Mouse (Mus musculus) embryonic facial prominence, embryonic 11.5 days (tissue): ENCODE results near the gene Gm10961. TPM values are rescaled to one million over a fixed set of nuclear protein-coding genes. Genes with fewer than 3 reads are reported as not detected.

Source experiments
- ATAC-seq: fragments of 200-750 bp; cut with Nextera tagmentation; replicated peaks from 2 replicates; pipeline ENCODE4 v1.8.0; 2017; ENCODE audit warnings: low read depth; ENCODE audit not compliant: insufficient number of reproducible peaks, low FRiP score, low TSS enrichment
- DNase-seq: peaks from one replicate; pipeline ENCODE4 v3.0.0-alpha.2; 2015; ENCODE audit warnings: low spot score
- H3K27ac ChIP-seq: fragments of 300-500 bp; sonication (generic); replicated peaks from 2 replicates; pipeline ENCODE4 v1.5.1; 2014; ENCODE audit warnings: mild to moderate bottlenecking, low read depth, low read length, control low read depth
- H3K27me3 ChIP-seq: fragments of 300-500 bp; sonication (generic); 2 replicates; pipeline ENCODE4 v1.6.1; 2014; ENCODE audit warnings: mild to moderate bottlenecking, low read length, moderate library complexity, mixed read lengths; ENCODE audit not compliant: control insufficient read depth, insufficient read depth
- H3K36me3 ChIP-seq: fragments of 300-500 bp; sonication (generic); replicated peaks from 2 replicates; pipeline ENCODE4 v1.6.1; 2014; ENCODE audit warnings: low read depth, mild to moderate bottlenecking, low read length, moderate library complexity, mixed read lengths; ENCODE audit not compliant: control insufficient read depth, insufficient read depth
- H3K4me1 ChIP-seq: fragments of 300-500 bp; sonication (generic); 2 replicates; pipeline ENCODE4 v1.6.1; 2014; ENCODE audit warnings: low read length, mixed read lengths; ENCODE audit not compliant: control insufficient read depth, insufficient read depth
- H3K4me2 ChIP-seq: fragments of 300-500 bp; sonication (generic); 2 replicates; pipeline ENCODE4 v1.6.1; 2014; ENCODE audit warnings: low read depth, mild to moderate bottlenecking, control low read depth, low read length, moderate library complexity
- H3K4me3 ChIP-seq: fragments of 300-500 bp; sonication (generic); 2 replicates; pipeline ENCODE4 v1.5.1; 2014; ENCODE audit warnings: low read depth, low read length, control low read depth
- H3K9ac ChIP-seq: fragments of 300-500 bp; sonication (generic); replicated peaks from 2 replicates; pipeline ENCODE4 v1.6.1; 2014; ENCODE audit warnings: mild to moderate bottlenecking, control low read depth, low read length
- H3K9me3 ChIP-seq: fragments of 300-500 bp; sonication (generic); replicated peaks from 2 replicates; pipeline ENCODE4 v1.6.1; 2016; ENCODE audit warnings: mild to moderate bottlenecking, low read length, inconsistent platforms, mixed read lengths; ENCODE audit not compliant: control insufficient read depth
- WGBS: fragments of 180-500 bp; shearing (Covaris S2); extraction: QIAGEN DNeasy Blood & Tissue Kit; methylation state at CpG from one replicate; pipeline ENCODE4 v1.1.7; 2014; 5-methylcytosine and 5-hydroxymethylcytosine counted together
- polyA plus RNA-seq: library from polyadenylated mRNA; unstranded; fragments of >200 nt; fragmentation: Nextera tagmentation; extraction: Ambion mirVana; gene quantifications from 2 replicates; pipeline ENCODE4 v1.2.1, GENCODE M21; 2014

Gene Gm10961
- polyA plus RNA-seq, 1 experiment from 2014 or later = not detected

- ATAC-seq = no peak
- Histone ChIP-seq H3K27me3 (no peaks in the 10 kb centered on the region), H3K9ac (no peak overlapping the region), H3K9me3 (no peaks in the 10 kb centered on the region), H3K36me3 (peaks cover 16% of the 10 kb centered on the region), H3K4me3 (no peak overlapping the region), H3K4me1 (no peaks in the 10 kb centered on the region), H3K27ac (no peak overlapping the region), H3K4me2 (no peak overlapping the region)
- no peak for DNase-seq
- WGBS = 92% methylated on average over 7 of the region's 7 CpGs
These were observed 37.7 kb downstream of the Gm10961 start for GRCm38 (mm10) chr3:107668786-107669185.

- H3K36me3 ChIP-seq = peaks cover 14% of the 10 kb centered on the region
- no peak for ATAC-seq
These were observed 39.4 kb downstream of the Gm10961 start for GRCm38 (mm10) chr3:107670500-107670899.

GRCm38 (mm10) chr3:107671509-107671908 is 40.4 kb downstream of the Gm10961 start:
- DNase-seq (no peak), ATAC-seq (no peak)
- Histone ChIP-seq H3K9me3 (no peaks in the 10 kb centered on the region), H3K4me2 (no peak overlapping the region), H3K27me3 (no peaks in the 10 kb centered on the region), H3K4me1 (no peaks in the 10 kb centered on the region), H3K36me3 (peaks cover 13% of the 10 kb centered on the region), H3K27ac (no peak overlapping the region), H3K9ac (no peak overlapping the region), H3K4me3 (no peak overlapping the region)
- 91% methylated on average over 2 of the region's 2 CpGs for WGBS

More at GRCm38 (mm10) chr3:107670500-107670899, 39.4 kb downstream of the Gm10961 start:
- no peak for DNase-seq
- 87% methylated on average over 4 of the region's 4 CpGs for WGBS
- Histone ChIP-seq H3K4me1 (no peaks in the 10 kb centered on the region), H3K9ac (no peak overlapping the region), H3K4me2 (no peak overlapping the region), H3K9me3 (no peaks in the 10 kb centered on the region), H3K27ac (no peak overlapping the region), H3K27me3 (no peaks in the 10 kb centered on the region), H3K4me3 (no peak overlapping the region)

- no peaks in the 10 kb centered on the region for H3K36me3 ChIP-seq
- H3K4me1 ChIP-seq = peaks cover 2% of the 10 kb centered on the region; the same call in 1 of the 2 replicates
- 0 out of 2 replicates have a peak overlapping the region, but pooled peaks have one; percentile 25 for H3K27ac ChIP-seq
- DNase-seq (peak; percentile 37), ATAC-seq (no peak)
- no peak overlapping the region for H3K9ac ChIP-seq
- 50% methylated on average over 7 of the region's 7 CpGs for WGBS
- no peak overlapping the region for H3K4me3 ChIP-seq
- H3K9me3 ChIP-seq = no peaks in the 10 kb centered on the region
- H3K27me3 ChIP-seq = no peaks in the 10 kb centered on the region
- H3K4me2 ChIP-seq = no peak overlapping the region
These were observed 49.9 kb downstream of the Gm10961 start for GRCm38 (mm10) chr3:107680790-107681576.

Other genes starting within 250 kb of the Gm10961 start
- 0.14 and 0.26 TPM in 2 replicates for gene Kcnc4, start 171.8 kb upstream of the Gm10961 start, polyA plus RNA-seq
- gene Slc6a17, start 113.3 kb upstream of the Gm10961 start, polyA plus RNA-seq = 2.9 and 5.8 TPM in 2 replicates
- 0.15 and 0.79 TPM in 2 replicates for gene Ubl4b, start 76.2 kb upstream of the Gm10961 start, polyA plus RNA-seq
- gene Alx3, start 36.3 kb upstream of the Gm10961 start, polyA plus RNA-seq = 34.3 and 39.6 TPM in 2 replicates
- 75.0 and 80.1 TPM in 2 replicates for gene Strip1, start 372 bp downstream of the Gm10961 start, polyA plus RNA-seq
- 108 and 122 TPM in 2 replicates for gene Ahcyl1, start 65.2 kb downstream of the Gm10961 start, polyA plus RNA-seq
- 3.6 and 3.9 TPM in 2 replicates for gene Csf1, start 129.1 kb downstream of the Gm10961 start, polyA plus RNA-seq
- not detected in 2 replicates for gene Eps8l3, start 245.9 kb downstream of the Gm10961 start, polyA plus RNA-seq